Mouse (Mus musculus) forebrain, embryonic 12.5 days (tissue): Measurements from ENCODE around the gene Suds3. TPM values are rescaled to one million over a fixed set of nuclear protein-coding genes. Genes with fewer than 3 reads are reported as not detected.

Experiments used
- ATAC-seq: fragments of 200-750 bp; cut with Nextera tagmentation; 2 replicates; pipeline ENCODE4 v1.8.0; 2017; ENCODE audit warnings: moderate TSS enrichment; ENCODE audit not compliant: low FRiP score
- H3K27ac ChIP-seq: fragments of 300-500 bp; sonication (generic); 2 replicates; pipeline ENCODE4 v1.5.1; 2016; ENCODE audit warnings: mild to moderate bottlenecking
- H3K27me3 ChIP-seq: fragments of 300-500 bp; sonication (generic); 2 replicates; pipeline ENCODE4 v1.6.1; 2016; ENCODE audit warnings: mild to moderate bottlenecking
- H3K36me3 ChIP-seq: fragments of 300-500 bp; sonication (generic); replicated peaks from 2 replicates; pipeline ENCODE4 v1.6.1; 2016; ENCODE audit warnings: mild to moderate bottlenecking
- H3K4me1 ChIP-seq: fragments of 300-500 bp; sonication (generic); 2 replicates; pipeline ENCODE4 v1.6.1; 2016
- H3K4me2 ChIP-seq: fragments of 300-500 bp; sonication (generic); 2 replicates; pipeline ENCODE4 v1.6.1; 2016; ENCODE audit warnings: mild to moderate bottlenecking, moderate library complexity
- H3K4me3 ChIP-seq: fragments of 300-500 bp; sonication (generic); replicated peaks from 2 replicates; pipeline ENCODE4 v1.5.1; 2016; ENCODE audit warnings: mild to moderate bottlenecking
- H3K9ac ChIP-seq: fragments of 300-500 bp; sonication (generic); 2 replicates; pipeline ENCODE4 v1.6.1; 2016; ENCODE audit warnings: mild to moderate bottlenecking
- H3K9me3 ChIP-seq: fragments of 300-500 bp; sonication (generic); 2 replicates; pipeline ENCODE4 v1.6.1; 2016
- WGBS: fragments of 180-500 bp; shearing (Covaris S2); methylation state at CpG from one replicate; pipeline ENCODE4 v1.1.7; 2016; 5-methylcytosine and 5-hydroxymethylcytosine counted together
- polyA plus RNA-seq: library from polyadenylated mRNA; unstranded; fragments of >200 nt; fragmentation: Nextera tagmentation; extraction: Ambion mirVana; gene quantifications from 2 replicates; pipeline ENCODE4 v1.2.1, GENCODE M21; 2016

Gene Suds3
- polyA plus RNA-seq, 1 experiment from 2014 or later, result 113 TPM

DNA sequence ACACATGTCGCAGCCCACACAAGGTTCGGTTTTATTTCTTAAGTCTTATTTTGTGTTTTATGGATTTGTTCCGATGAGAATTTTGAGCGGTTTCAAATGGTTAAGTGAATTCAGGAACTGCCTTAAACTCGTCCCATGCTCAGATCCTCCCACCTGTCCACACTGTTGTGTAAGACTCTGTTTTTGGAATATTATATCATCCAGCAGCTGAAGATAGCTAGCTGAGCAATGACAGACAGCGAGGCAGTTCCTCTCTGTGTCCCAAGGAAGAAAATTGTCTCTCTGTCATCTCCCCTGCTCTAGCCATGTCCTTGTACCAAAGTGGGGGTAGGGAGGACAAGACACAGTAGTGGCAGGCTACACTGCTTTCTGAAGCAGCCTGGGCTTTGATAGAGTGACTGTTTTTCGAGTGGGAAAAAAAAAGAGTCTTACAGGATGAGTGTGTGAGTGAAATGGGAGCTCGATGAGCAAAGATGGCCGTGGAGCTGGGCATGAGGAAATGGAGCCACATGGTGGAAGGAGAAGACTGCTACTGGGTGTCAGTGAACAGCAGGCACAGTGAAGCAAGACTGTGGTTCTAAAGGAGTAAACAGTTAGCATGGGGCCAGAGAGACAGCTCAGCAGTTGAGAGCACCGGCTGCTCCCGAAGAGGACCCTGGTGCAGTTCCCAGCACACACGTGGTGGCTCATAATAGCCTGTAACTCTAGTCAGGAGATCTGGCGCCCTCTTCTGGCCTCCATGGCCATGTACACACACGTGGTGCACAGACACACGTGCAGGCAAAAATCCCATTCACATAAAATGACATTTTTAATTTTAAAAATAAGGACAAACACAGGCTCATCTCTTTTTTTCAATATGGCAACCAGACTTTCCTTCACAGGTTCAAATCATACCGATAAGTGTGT is 31.5 kb upstream of the Suds3 start:
- Histone ChIP-seq H3K9ac (no peak overlapping the region), H3K9me3 (peaks cover 2% of the 10 kb centered on the region; the same call in 1 of the 2 replicates), H3K27me3 (no peaks in the 10 kb centered on the region), H3K36me3 (no peaks in the 10 kb centered on the region), H3K4me2 (no peak overlapping the region), H3K27ac (no peak overlapping the region), H3K4me3 (no peak overlapping the region), H3K4me1 (peaks cover 3% of the 10 kb centered on the region; the same call in 1 of the 2 replicates)
- WGBS, result 94% methylated on average over 16 of the region's 16 CpGs
- no peak for ATAC-seq

DNA sequence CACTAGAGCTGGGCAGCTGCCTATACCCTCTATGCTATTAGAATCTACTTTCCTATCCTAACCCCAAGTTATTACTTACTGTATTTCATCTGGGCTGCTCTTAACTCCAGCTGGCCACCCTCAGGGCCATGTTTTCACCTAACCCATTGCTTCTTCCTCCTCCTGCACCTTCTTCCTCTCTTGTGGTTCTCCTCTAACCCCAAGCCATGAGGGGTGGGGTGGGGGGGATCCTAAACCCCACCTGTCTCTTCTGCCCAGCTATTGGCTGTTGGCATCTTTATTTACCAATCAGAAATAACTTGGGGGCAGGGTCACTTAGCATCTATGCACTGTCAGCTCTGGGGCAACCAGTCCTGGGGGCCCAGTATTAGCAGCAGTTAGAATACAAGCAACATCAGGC is 30.3 kb upstream of the Suds3 start:
- ATAC-seq, result no peak
- H3K4me1 ChIP-seq, result peaks cover 3% of the 10 kb centered on the region; the same call in 1 of the 2 replicates

DNA sequence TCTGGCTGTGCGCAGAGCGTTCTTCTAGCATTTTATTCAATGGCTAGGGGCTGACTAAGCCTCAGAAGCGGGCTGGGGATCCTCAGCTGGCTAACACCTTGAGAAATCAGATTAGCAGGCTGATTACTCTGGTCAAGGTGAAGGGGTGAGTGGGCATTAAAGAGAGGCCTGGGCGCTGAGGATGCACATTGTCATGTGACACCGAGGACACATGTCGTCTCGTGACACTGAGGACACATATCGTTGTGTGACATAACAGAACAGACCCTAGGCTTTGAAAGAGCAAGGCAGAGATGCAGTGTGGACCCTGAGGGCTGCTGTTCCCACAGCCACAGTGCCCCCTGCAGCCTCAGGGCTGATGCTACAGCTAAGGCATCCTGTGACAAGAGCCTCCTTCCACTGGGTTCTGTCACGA is 27.8 kb upstream of the Suds3 start:
- Histone ChIP-seq H3K9ac (no peak overlapping the region), H3K36me3 (no peaks in the 10 kb centered on the region), H3K27ac (no peak overlapping the region), H3K4me3 (no peak overlapping the region), H3K9me3 (peaks cover 2% of the 10 kb centered on the region; the same call in 1 of the 2 replicates), H3K4me1 (peaks cover 6% of the 10 kb centered on the region; the same call in 1 of the 2 replicates), H3K27me3 (no peaks in the 10 kb centered on the region), H3K4me2 (no peak overlapping the region)
- 64% methylated on average over 9 of the region's 9 CpGs for WGBS
- no peak for ATAC-seq

More for the DNA sequence above, 30.3 kb upstream of the Suds3 start:
- Histone ChIP-seq H3K4me2 (no peak overlapping the region), H3K36me3 (no peaks in the 10 kb centered on the region), H3K27ac (no peak overlapping the region), H3K27me3 (no peaks in the 10 kb centered on the region), H3K9ac (no peak overlapping the region), H3K4me3 (no peak overlapping the region), H3K9me3 (peaks cover 2% of the 10 kb centered on the region; the same call in 1 of the 2 replicates)

DNA sequence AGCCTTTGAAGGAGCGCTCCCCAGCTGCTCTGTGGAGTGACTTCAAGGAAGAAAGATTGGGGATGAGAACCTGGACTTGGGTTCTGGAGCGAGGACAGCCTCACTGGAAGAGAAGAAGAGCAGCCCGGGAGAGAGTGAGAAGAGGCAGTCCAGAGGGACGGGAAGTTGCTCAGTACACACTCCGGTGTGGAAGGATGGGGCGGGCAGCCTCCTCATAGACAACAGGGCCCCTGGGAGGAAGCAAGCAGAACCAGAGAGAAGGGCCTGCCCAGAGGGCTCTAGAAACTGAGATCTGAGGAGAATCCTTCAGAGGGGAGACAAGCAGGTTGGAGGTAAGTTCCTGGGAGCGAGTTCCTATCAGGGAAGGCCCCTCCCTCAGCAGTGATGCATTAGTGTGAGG is 24.5 kb upstream of the Suds3 start:
- H3K4me2 ChIP-seq, result no peak overlapping the region
- no peak overlapping the region for H3K4me3 ChIP-seq
- no peak overlapping the region for H3K27ac ChIP-seq
- ATAC-seq, result no peak
- no peaks in the 10 kb centered on the region for H3K36me3 ChIP-seq
- H3K9ac ChIP-seq, result no peak overlapping the region
- no peaks in the 10 kb centered on the region for H3K27me3 ChIP-seq
- peaks cover 13% of the 10 kb centered on the region for H3K4me1 ChIP-seq
- 78% methylated on average over 7 of the region's 7 CpGs for WGBS
- no peaks in the 10 kb centered on the region for H3K9me3 ChIP-seq

DNA sequence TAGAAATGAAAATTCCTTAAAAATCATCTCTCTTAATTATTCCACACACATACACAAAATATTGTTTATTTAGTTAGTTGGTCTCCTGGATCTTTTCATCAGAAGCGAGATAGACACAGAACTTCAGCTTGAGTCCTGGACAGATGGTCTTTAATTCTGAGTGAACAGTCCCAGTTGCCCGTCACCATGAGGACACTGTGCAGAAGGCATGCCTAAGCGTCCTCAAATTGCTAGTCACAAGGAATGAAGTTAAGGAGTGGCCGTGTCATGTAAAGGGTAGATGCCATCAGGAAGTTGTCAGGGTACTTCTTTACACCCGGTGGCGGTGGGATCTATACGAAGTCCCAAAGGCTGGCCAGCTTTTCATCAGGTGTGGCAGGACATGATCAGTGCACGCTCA is 23.9 kb upstream of the Suds3 start:
- H3K9me3 ChIP-seq, result no peaks in the 10 kb centered on the region
- no peaks in the 10 kb centered on the region for H3K27me3 ChIP-seq
- 77% methylated on average over 8 of the region's 8 CpGs for WGBS
- H3K27ac ChIP-seq, result no peak overlapping the region
- peaks cover 18% of the 10 kb centered on the region for H3K4me1 ChIP-seq
- no peaks in the 10 kb centered on the region for H3K36me3 ChIP-seq
- H3K4me3 ChIP-seq, result no peak overlapping the region
- H3K9ac ChIP-seq, result no peak overlapping the region
- H3K4me2 ChIP-seq, result no peak overlapping the region
- no peak for ATAC-seq

DNA sequence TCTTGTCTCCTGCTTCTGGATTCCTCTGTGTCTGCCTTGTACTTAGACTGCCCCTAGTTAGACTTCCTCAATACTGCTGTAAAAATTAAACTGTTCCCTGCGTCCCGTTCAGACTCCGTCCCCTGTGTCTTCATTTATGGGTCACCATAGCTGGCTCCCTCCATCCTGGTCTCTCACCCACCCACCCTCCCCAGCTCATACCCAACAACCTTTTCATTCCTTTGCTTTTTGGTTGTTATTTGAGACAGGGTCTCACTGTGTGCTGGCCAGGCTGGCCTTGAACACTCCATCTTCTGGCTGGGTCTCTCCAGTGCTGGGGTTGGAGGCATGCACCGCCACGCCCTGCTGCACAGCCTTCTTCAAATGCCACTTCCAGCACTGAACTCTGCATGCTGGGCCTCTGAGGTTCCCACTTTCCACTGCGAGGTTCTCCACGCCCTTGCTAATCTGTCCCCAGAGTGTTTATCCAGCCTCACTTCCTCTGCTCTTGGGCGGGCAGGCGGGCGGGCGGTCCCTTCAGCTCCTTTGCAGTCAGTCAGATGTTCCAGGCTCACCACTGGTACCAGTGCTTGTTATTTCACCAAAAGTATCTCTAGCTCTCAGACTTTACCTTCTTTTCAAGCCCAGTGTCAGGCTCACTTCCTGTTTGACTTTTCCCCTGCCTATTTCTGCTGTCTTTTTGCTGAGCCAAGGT is 22.5 kb upstream of the Suds3 start:
- Histone ChIP-seq H3K4me1 (peaks cover 15% of the 10 kb centered on the region), H3K4me2 (no peak overlapping the region)
- WGBS, result 87% methylated on average over 11 of the region's 11 CpGs

DNA sequence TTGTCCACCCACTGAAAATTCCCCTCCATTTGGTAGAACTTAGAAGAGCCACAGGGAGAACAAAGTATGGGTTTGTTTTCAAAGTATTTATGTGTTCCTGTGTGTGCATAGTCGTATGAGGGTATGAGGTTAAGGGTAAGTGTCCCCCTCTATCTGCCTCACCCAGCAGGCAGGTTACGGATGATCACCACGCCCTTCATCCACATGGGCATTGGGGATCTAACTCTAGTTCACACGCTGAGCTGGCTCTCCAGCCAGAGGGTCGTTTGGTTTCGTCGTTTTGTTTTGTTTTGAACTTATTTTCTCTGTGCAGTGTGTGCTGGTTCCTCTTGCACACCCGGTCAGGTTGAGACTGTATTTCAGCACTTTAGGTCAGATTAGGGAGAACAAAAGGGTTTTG is 21.7 kb upstream of the Suds3 start:
- no peak overlapping the region for H3K9ac ChIP-seq
- ATAC-seq, result no peak
- H3K27me3 ChIP-seq, result no peaks in the 10 kb centered on the region
- H3K4me2 ChIP-seq, result no peak overlapping the region
- H3K4me1 ChIP-seq, result peaks cover 15% of the 10 kb centered on the region
- no peaks in the 10 kb centered on the region for H3K9me3 ChIP-seq
- H3K4me3 ChIP-seq, result no peak overlapping the region
- H3K36me3 ChIP-seq, result no peaks in the 10 kb centered on the region
- no peak overlapping the region for H3K27ac ChIP-seq
- 78% methylated on average over 8 of the region's 8 CpGs for WGBS

More for the DNA sequence above, 22.5 kb upstream of the Suds3 start:
- Histone ChIP-seq H3K27ac (no peak overlapping the region), H3K9me3 (no peaks in the 10 kb centered on the region), H3K4me3 (no peak overlapping the region), H3K27me3 (no peaks in the 10 kb centered on the region), H3K36me3 (no peaks in the 10 kb centered on the region), H3K9ac (no peak overlapping the region)
- no peak for ATAC-seq

DNA sequence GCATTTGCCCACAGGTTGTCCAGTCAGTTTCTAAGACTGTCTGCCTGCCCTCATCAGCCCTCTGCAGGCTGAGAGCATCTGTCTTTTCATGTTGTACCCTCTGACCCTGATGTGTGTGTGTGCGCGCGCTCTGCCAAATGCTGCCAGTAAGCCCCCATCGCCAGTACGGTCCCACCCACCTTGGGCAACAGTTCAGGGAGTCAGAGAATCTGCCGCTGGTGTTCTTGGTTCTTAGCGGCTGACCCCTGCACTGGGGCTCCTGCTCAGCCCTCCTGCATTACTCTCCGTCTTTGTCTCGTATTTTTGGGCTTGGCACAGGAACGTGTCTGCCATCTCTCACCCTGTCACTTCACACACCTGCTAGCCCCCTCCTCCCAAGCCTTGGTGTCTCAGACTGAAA is 21.1 kb upstream of the Suds3 start:
- Histone ChIP-seq H3K9ac (no peak overlapping the region), H3K36me3 (no peaks in the 10 kb centered on the region), H3K4me1 (peaks cover 15% of the 10 kb centered on the region), H3K27me3 (no peaks in the 10 kb centered on the region), H3K27ac (no peak overlapping the region), H3K4me2 (no peak overlapping the region), H3K9me3 (no peaks in the 10 kb centered on the region), H3K4me3 (no peak overlapping the region)
- ATAC-seq, result no peak
- 79% methylated on average over 10 of the region's 10 CpGs for WGBS

DNA sequence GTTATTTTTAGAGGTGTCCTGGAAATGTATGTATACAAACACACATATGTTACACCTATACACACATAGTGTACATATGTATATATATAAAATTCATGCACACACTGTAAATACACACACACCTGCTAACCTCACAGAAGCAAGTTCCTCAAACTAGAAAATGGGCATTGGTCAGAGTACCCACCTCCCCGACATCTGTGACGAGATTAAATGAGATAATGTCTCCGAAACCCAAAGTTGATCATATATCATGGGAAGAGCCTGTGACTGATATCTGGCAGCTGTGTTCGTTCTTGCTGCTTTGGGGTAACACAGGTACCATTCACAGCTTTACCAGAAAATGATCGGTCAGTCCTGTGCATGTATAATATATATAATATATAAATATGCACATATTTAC is 20.7 kb upstream of the Suds3 start:
- no peak overlapping the region for H3K4me3 ChIP-seq
- no peak overlapping the region for H3K27ac ChIP-seq
- no peaks in the 10 kb centered on the region for H3K9me3 ChIP-seq
- no peaks in the 10 kb centered on the region for H3K36me3 ChIP-seq
- 92% methylated on average over 5 of the region's 5 CpGs for WGBS
- no peaks in the 10 kb centered on the region for H3K27me3 ChIP-seq
- no peak for ATAC-seq
- H3K9ac ChIP-seq, result no peak overlapping the region
- peaks cover 15% of the 10 kb centered on the region for H3K4me1 ChIP-seq
- H3K4me2 ChIP-seq, result no peak overlapping the region

DNA sequence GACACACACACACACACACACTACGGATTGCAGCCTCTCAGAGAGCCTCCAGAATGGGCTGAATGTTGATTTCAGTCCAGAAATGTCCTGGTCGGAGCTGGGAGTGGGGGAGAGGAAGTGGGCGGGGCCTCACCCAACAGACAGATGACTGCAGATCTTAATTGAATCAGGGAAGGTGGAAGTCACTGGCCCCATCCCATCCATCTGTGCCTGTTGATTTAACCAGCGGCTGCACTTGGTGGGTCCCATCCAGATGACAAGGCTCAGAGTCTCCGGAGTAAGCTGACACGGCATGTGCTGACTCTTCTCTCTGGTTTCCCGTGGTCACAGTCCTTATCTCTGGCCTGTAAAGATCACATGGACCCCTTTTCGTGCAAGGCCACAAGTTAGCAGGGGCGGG is 20.0 kb upstream of the Suds3 start:
- H3K4me3 ChIP-seq, result no peak overlapping the region
- ATAC-seq, result no peak
- peaks cover 15% of the 10 kb centered on the region for H3K4me1 ChIP-seq
- H3K9ac ChIP-seq, result no peak overlapping the region
- no peak overlapping the region for H3K27ac ChIP-seq
- WGBS, result 47% methylated on average over 9 of the region's 9 CpGs
- no peaks in the 10 kb centered on the region for H3K36me3 ChIP-seq
- no peaks in the 10 kb centered on the region for H3K27me3 ChIP-seq
- H3K4me2 ChIP-seq, result no peak overlapping the region
- H3K9me3 ChIP-seq, result no peaks in the 10 kb centered on the region

DNA sequence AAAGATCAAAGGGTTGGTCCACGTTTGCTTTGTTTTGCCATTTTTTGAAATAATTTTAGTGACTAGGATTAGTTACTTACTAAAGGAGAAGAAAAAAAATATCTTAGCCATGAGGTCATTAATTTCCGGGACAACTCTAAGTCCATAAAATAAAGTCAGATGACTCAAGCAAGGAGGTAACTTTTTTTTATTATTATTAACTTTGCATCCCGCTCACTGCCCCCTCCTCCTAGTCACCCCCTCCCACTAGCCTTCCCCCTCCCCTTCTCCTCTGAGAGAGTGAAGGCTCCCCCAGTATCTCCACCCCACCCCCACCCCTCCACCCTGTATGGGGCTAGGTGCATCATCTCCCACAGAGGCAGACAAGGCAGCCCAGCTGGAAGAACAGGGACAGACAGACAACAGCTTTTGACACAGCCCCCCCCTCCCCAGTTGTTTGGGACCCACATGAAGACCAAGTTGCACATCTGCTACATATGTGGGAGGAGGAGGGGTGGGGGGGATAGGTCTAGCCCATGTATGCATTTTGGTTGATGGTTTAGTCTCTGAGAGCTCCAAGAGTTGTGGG is 19.1 kb upstream of the Suds3 start:
- H3K27me3 ChIP-seq, result no peaks in the 10 kb centered on the region
- H3K4me2 ChIP-seq, result no peak overlapping the region
- H3K4me3 ChIP-seq, result no peak overlapping the region
- 79% methylated on average over 3 of the region's 3 CpGs for WGBS
- H3K27ac ChIP-seq, result no peak overlapping the region
- H3K36me3 ChIP-seq, result no peaks in the 10 kb centered on the region
- H3K9ac ChIP-seq, result no peak overlapping the region
- no peaks in the 10 kb centered on the region for H3K9me3 ChIP-seq
- H3K4me1 ChIP-seq, result peaks cover 12% of the 10 kb centered on the region
- no peak for ATAC-seq

DNA sequence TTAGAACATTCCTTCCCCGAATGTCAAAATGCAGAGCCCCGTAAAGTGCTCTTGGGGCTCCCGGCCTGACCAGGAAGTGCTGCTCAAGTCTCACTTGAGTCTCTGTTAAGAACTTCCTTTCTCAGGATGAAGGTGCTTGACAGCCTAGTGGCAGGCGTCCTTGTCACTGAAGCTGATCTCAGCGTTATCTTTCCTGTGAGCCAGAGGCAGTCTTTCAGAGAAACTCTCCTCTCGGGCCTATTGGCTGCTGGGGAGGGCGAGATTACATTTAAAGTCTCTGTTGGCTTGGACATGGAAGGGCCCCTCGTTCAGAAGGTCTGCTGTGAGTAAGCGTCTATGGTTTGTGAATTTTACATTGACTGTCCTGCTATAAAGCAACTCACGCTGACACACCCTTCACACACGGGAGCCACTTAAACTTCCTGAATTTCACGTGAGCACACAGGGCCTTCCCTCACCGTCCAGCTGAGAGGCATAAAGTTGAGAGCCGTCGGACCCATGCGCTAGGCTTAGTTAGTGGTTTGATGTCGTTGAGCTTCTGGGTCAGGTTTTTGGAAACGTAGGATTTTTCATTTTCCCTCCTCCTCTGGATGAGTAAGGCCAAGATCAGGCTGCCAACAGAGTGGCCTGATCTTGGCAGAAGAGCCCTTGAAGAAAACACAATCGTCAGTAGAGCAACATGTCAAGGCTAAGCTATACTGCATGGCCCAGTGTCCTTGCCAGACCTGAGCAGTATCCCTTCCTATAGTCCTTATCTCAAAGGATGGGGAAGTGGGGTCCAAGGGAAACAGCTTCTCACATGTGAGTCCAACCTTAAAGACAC is 18.4 kb upstream of the Suds3 start:
- no peak overlapping the region for H3K9ac ChIP-seq
- H3K4me2 ChIP-seq, result no peak overlapping the region
- ATAC-seq, result no peak
- no peak overlapping the region for H3K4me3 ChIP-seq
- 79% methylated on average over 19 of the region's 19 CpGs for WGBS
- no peaks in the 10 kb centered on the region for H3K36me3 ChIP-seq
- no peak overlapping the region for H3K27ac ChIP-seq
- no peaks in the 10 kb centered on the region for H3K9me3 ChIP-seq
- peaks cover 12% of the 10 kb centered on the region for H3K4me1 ChIP-seq
- H3K27me3 ChIP-seq, result no peaks in the 10 kb centered on the region
